Mouse (Mus musculus): Measurements from ENCODE around the gene Haus2. TPM values are rescaled to one million over a fixed set of nuclear protein-coding genes. Genes with fewer than 3 reads are reported as not detected.

Haus2 gene
- polyA plus RNA-seq, 2 experiments, result 7.4 to 11.4 TPM

GRCm38 (mm10) chr2:120667446-120667845, 58.3 kb downstream of the Haus2 start:
- DNase-seq (ENCODE audit: low read depth in 3 of 3, low spot score in 3 of 3), result no peak
- no peak overlapping the region for H3K4me2 ChIP-seq (ENCODE audit: low read depth)
- H3K27ac ChIP-seq, result no peak overlapping the region
- no peak overlapping the region for H3K4me3 ChIP-seq (ENCODE audit: insufficient read depth in 1 of 2, low read depth in 2 of 2, low read length in 2 of 2)
- no peak for ATAC-seq (ENCODE audit: insufficient read depth)
- no peak overlapping the region for H3K9ac ChIP-seq (replicated peaks)
- no peaks in the 10 kb centered on the region for H3K36me3 ChIP-seq (replicated peaks; ENCODE audit: control insufficient read depth, insufficient read depth, low read depth)
- no peaks in the 10 kb centered on the region for H3K27me3 ChIP-seq (ENCODE audit: control insufficient read depth, insufficient read depth, low read length)
- no peaks in the 10 kb centered on the region for H3K4me1 ChIP-seq (replicated peaks; ENCODE audit: control insufficient read depth in 2 of 2, insufficient read depth in 2 of 2, low read length in 1 of 2)
- H3K9me3 ChIP-seq (ENCODE audit: control insufficient read depth, low read length), result no peaks in the 10 kb centered on the region
- WGBS (ENCODE audit: insufficient replicate concordance), result 42% methylated on average over 2 of the region's 2 CpGs
- TF ChIP-seq CTCF (IDR thresholded peaks at IDR 0.05; ENCODE audit: low read depth), result no peak
- no peak for TF ChIP-seq EP300 (IDR thresholded peaks at IDR 0.05; ENCODE audit: low read depth)

- ATAC-seq (ENCODE audit: insufficient read depth) (no peak), DNase-seq (ENCODE audit: low read depth in 3 of 3, low spot score in 3 of 3) (no peak)
- H3K27me3 ChIP-seq (ENCODE audit: control insufficient read depth, insufficient read depth, low read length), result no peaks in the 10 kb centered on the region
- no peak overlapping the region for H3K4me3 ChIP-seq (ENCODE audit: insufficient read depth in 1 of 2, low read depth in 2 of 2, low read length in 2 of 2)
- H3K36me3 ChIP-seq (replicated peaks; ENCODE audit: control insufficient read depth, insufficient read depth, low read depth), result no peaks in the 10 kb centered on the region
- 52% methylated on average over 2 of the region's 2 CpGs for WGBS (ENCODE audit: insufficient replicate concordance)
- H3K27ac ChIP-seq, result no peak overlapping the region
- no peaks in the 10 kb centered on the region for H3K4me1 ChIP-seq (replicated peaks; ENCODE audit: control insufficient read depth in 2 of 2, insufficient read depth in 2 of 2, low read length in 1 of 2)
- no peaks in the 10 kb centered on the region for H3K9me3 ChIP-seq (ENCODE audit: control insufficient read depth, low read length)
- H3K4me2 ChIP-seq (ENCODE audit: low read depth), result no peak overlapping the region
- no peak for TF ChIP-seq EP300 (IDR thresholded peaks at IDR 0.05; ENCODE audit: low read depth)
- TF ChIP-seq CTCF (IDR thresholded peaks at IDR 0.05; ENCODE audit: low read depth), result peak; percentile 17; the same call in 1 of the 2 replicates
- H3K9ac ChIP-seq (replicated peaks), result no peak overlapping the region
Observed at GRCm38 (mm10) chr2:120670253-120670652, 61.1 kb downstream of the Haus2 start.

Other genes with a start within 250 kb of the Haus2 start
- gene Ganc, start 205.5 kb upstream of the Haus2 start, polyA plus RNA-seq (2012; rRNA removed), result 4.3 and 5.1 TPM in 2 replicates
- 4.8 and 5.4 TPM in 2 replicates for gene Ganc, start 205.5 kb upstream of the Haus2 start, polyA plus RNA-seq (2014; fragmentation: Nextera tagmentation; extraction: Ambion mirVana)
- gene Tmem87a, start 205.3 kb upstream of the Haus2 start, polyA plus RNA-seq (2012; rRNA removed), result 3.4 and 5.7 TPM in 2 replicates
- 3.7 and 5.4 TPM in 2 replicates for gene Tmem87a, start 205.3 kb upstream of the Haus2 start, polyA plus RNA-seq (2014; fragmentation: Nextera tagmentation; extraction: Ambion mirVana)
- gene Capn3, start 153.4 kb upstream of the Haus2 start, polyA plus RNA-seq (2012; rRNA removed), result 1.8 and 2.5 TPM in 2 replicates
- gene Capn3, start 153.4 kb upstream of the Haus2 start, polyA plus RNA-seq (2014; fragmentation: Nextera tagmentation; extraction: Ambion mirVana), result 3.3 and 4.8 TPM in 2 replicates
- 10.3 and 13.8 TPM in 2 replicates for gene Zfp106, start 45.5 kb upstream of the Haus2 start, polyA plus RNA-seq (2012; rRNA removed)
- gene Zfp106, start 45.5 kb upstream of the Haus2 start, polyA plus RNA-seq (2014; fragmentation: Nextera tagmentation; extraction: Ambion mirVana), result 19.1 and 19.9 TPM in 2 replicates
- gene Snap23, start 41.7 kb upstream of the Haus2 start, polyA plus RNA-seq (2012; rRNA removed), result 10.7 and 15.6 TPM in 2 replicates
- 23.5 and 23.9 TPM in 2 replicates for gene Snap23, start 41.7 kb upstream of the Haus2 start, polyA plus RNA-seq (2014; fragmentation: Nextera tagmentation; extraction: Ambion mirVana)
- gene Lrrc57, start 137 bp downstream of the Haus2 start, polyA plus RNA-seq (2012; rRNA removed), result 5.9 and 7.5 TPM in 2 replicates
- 8.6 TPM in 2 replicates for gene Lrrc57, start 137 bp downstream of the Haus2 start, polyA plus RNA-seq (2014; fragmentation: Nextera tagmentation; extraction: Ambion mirVana)
- gene Stard9, start 19.7 kb downstream of the Haus2 start, polyA plus RNA-seq (2012; rRNA removed), result 1.1 and 1.5 TPM in 2 replicates
- gene Stard9, start 19.7 kb downstream of the Haus2 start, polyA plus RNA-seq (2014; fragmentation: Nextera tagmentation; extraction: Ambion mirVana), result 0.56 and 0.78 TPM in 2 replicates
- 7.6 and 13.7 TPM in 2 replicates for gene Cdan1, start 240.7 kb downstream of the Haus2 start, polyA plus RNA-seq (2012; rRNA removed)
- 4.8 and 6.1 TPM in 2 replicates for gene Cdan1, start 240.7 kb downstream of the Haus2 start, polyA plus RNA-seq (2014; fragmentation: Nextera tagmentation; extraction: Ambion mirVana)
- gene Ttbk2, start 241.2 kb downstream of the Haus2 start, polyA plus RNA-seq (2012; rRNA removed), result 0.60 and 0.81 TPM in 2 replicates
- 0.42 and 0.54 TPM in 2 replicates for gene Ttbk2, start 241.2 kb downstream of the Haus2 start, polyA plus RNA-seq (2014; fragmentation: Nextera tagmentation; extraction: Ambion mirVana)

Measured in liver, embryonic 14.5 days (tissue).